Mouse (Mus musculus) ES-Bruce4 (cell line): ENCODE results near the gene Swap70. TPM values are rescaled to one million over a fixed set of nuclear protein-coding genes. Genes with fewer than 3 reads are reported as not detected.

ENCODE experiments used
- H3K27ac ChIP-seq: 2 replicates; pipeline ENCODE4 v1.5.1; 2012; ENCODE audit warnings: low read length, inconsistent platforms; ENCODE audit not compliant: insufficient read depth
- H3K27me3 ChIP-seq: 2 replicates; pipeline ENCODE4 v1.6.1; 2012; ENCODE audit warnings: mild to moderate bottlenecking, low read length, inconsistent platforms; ENCODE audit not compliant: control insufficient read depth, poor library complexity, insufficient read depth, severe bottlenecking
- H3K36me3 ChIP-seq: 2 replicates; pipeline ENCODE4 v1.6.1; 2012; ENCODE audit warnings: inconsistent platforms, mild to moderate bottlenecking, low read length, moderate library complexity; ENCODE audit not compliant: control insufficient read depth, poor library complexity, insufficient read depth, severe bottlenecking
- H3K4me1 ChIP-seq: one replicate; pipeline ENCODE4 v1.8.1; 2011; ENCODE audit warnings: low read length; ENCODE audit not compliant: control insufficient read depth, insufficient read depth
- H3K4me3 ChIP-seq: 2 replicates; pipeline ENCODE4 v1.5.1; 2011; ENCODE audit warnings: low read depth, mild to moderate bottlenecking, low read length
- H3K9ac ChIP-seq: 2 replicates; pipeline ENCODE4 v1.6.1; 2012; ENCODE audit warnings: low read depth, mild to moderate bottlenecking, inconsistent platforms; ENCODE audit not compliant: poor library complexity, severe bottlenecking
- H3K9me3 ChIP-seq: replicated peaks from 2 replicates; pipeline ENCODE4 v1.6.1; 2012; ENCODE audit warnings: mild to moderate bottlenecking, low read length, inconsistent platforms; ENCODE audit not compliant: control insufficient read depth, poor library complexity, insufficient read depth, severe bottlenecking
- CTCF ChIP-seq: IDR thresholded peaks from one replicate; pipeline ENCODE4 v1.8.1; 2011; ENCODE audit warnings: low read depth, low read length
- EP300 ChIP-seq: IDR thresholded peaks from 2 replicates; pipeline ENCODE4 v1.6.1; 2011; ENCODE audit warnings: low read depth, low read length; ENCODE audit not compliant: insufficient read depth
- POLR2A ChIP-seq: IDR thresholded peaks from one replicate; pipeline ENCODE4 v1.8.1; 2011; ENCODE audit warnings: low read length; ENCODE audit not compliant: insufficient read depth
- polyA plus RNA-seq: library from polyadenylated mRNA; stranded (reverse); fragments of >200 nt; gene quantifications from 2 replicates; pipeline ENCODE4 v1.2.4, GENCODE M21; 2011; ENCODE audit warnings: low read depth; ENCODE audit not compliant: missing spikeins, insufficient read depth, insufficient read length

Gene Swap70
- 40.1 and 41.7 TPM in 2 replicates for polyA plus RNA-seq

GRCm38 (mm10) chr7:110221586-110222481, at the start of gene Swap70:
Swap70 (plus strand) TSS chr7:110221711.
- Histone ChIP-seq H3K4me3 (peak within 1 kb of the TSS; percentile 78), H3K4me1 (no peaks in the 10 kb centered on the region), H3K27me3 (no peaks in the 10 kb centered on the region), H3K9ac (peak within 1 kb of the TSS; percentile 85), H3K36me3 (peaks cover 5% of the 10 kb centered on the region; the same call in 1 of the 2 replicates), H3K9me3 (no peaks in the 10 kb centered on the region), H3K27ac (no peak within 1 kb of the TSS)
- peak; percentile 94 for TF ChIP-seq POLR2A
- TF ChIP-seq CTCF: peak; percentile 7
- 0 out of 2 replicates have a peak, but pooled peaks have one; percentile 9 for TF ChIP-seq EP300

DNA sequence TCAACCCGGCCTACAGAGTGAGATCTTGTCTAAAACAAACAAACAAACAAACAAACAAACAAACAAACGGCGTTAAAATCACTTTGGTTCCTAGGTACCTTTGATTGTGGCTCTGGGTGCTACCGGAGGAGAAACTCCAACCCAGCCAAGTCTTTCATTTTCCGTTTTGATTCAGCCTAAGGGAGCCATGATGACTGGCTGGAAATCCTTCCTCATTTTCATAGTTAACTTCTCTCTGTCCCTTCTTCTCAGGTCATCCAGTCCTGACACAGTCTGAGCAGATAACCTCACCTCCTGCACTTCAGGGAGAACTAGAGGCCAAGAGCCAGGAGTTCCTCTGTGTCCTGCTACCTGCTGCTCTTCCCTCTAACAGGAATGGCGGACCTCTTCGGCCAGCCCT, 42.3 kb upstream of the Swap70 start:
- H3K4me1 ChIP-seq: no peaks in the 10 kb centered on the region
- no peaks in the 10 kb centered on the region for H3K27me3 ChIP-seq
- no peak overlapping the region for H3K9ac ChIP-seq
- no peaks in the 10 kb centered on the region for H3K36me3 ChIP-seq
- H3K4me3 ChIP-seq: no peak overlapping the region
- no peak for TF ChIP-seq POLR2A
- no peak for TF ChIP-seq CTCF
- no peak for TF ChIP-seq EP300
- H3K9me3 ChIP-seq: no peaks in the 10 kb centered on the region
- no peak overlapping the region for H3K27ac ChIP-seq

GRCm38 (mm10) chr7:110180613-110181012, 40.9 kb upstream of the Swap70 start:
- Histone ChIP-seq H3K36me3 (no peaks in the 10 kb centered on the region), H3K27ac (no peak overlapping the region), H3K9me3 (no peaks in the 10 kb centered on the region), H3K4me3 (no peak overlapping the region), H3K27me3 (no peaks in the 10 kb centered on the region), H3K4me1 (no peaks in the 10 kb centered on the region), H3K9ac (no peak overlapping the region)
- TF ChIP-seq EP300 (no peak), CTCF (no peak), POLR2A (no peak)

DNA sequence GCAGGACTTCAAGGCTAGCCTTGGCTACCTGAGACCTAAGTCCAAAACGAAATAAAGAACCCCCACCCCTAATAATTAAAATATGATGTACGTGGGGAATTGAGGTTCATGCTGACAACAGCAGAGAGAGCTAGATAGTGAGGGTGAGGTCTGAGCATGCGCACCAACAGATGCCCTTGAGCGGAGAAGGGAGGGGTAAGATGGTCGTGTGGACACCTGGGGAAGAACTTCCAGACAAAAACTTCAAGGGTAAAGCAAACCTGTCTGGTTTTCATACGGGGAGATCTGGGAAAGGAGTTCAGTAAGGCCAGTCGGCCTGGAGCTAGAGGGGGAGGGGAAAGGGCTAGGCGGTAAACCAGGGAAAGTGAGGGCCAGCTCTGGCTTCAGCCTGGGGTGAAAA, 40.1 kb upstream of the Swap70 start:
- TF ChIP-seq EP300 (no peak), CTCF (no peak), POLR2A (no peak)
- Histone ChIP-seq H3K4me3 (peak overlapping the region; percentile 31), H3K36me3 (no peaks in the 10 kb centered on the region), H3K27ac (peak overlapping the region; percentile 40), H3K4me1 (peaks cover 2% of the 10 kb centered on the region), H3K27me3 (no peaks in the 10 kb centered on the region), H3K9me3 (no peaks in the 10 kb centered on the region), H3K9ac (no peak overlapping the region)

GRCm38 (mm10) chr7:110184608-110185007, 36.9 kb upstream of the Swap70 start:
- Histone ChIP-seq H3K27me3 (no peaks in the 10 kb centered on the region), H3K36me3 (no peaks in the 10 kb centered on the region), H3K4me1 (peaks cover 4% of the 10 kb centered on the region), H3K4me3 (no peak overlapping the region), H3K27ac (no peak overlapping the region), H3K9ac (no peak overlapping the region), H3K9me3 (no peaks in the 10 kb centered on the region)
- no peak for TF ChIP-seq CTCF
- TF ChIP-seq EP300: no peak
- TF ChIP-seq POLR2A: no peak

- Histone ChIP-seq H3K4me3 (no peak overlapping the region; the same call in none of the 2 replicates), H3K9me3 (no peaks in the 10 kb centered on the region), H3K27me3 (no peaks in the 10 kb centered on the region), H3K4me1 (peaks cover 4% of the 10 kb centered on the region), H3K36me3 (no peaks in the 10 kb centered on the region), H3K27ac (peak overlapping the region; percentile 80), H3K9ac (no peak overlapping the region; the same call in 1 of the 2 replicates)
- TF ChIP-seq EP300 (no peak), POLR2A (no peak), CTCF (no peak)
Observed at GRCm38 (mm10) chr7:110189951-110190350, 31.6 kb upstream of the Swap70 start.
